Comparison of ENCODE assay signal across 22 mouse cellular contexts in genomic region chr4:95269766-95270165, GRCm38 (mm10).
A peak's percentile ranks its signal among the peaks of the same experiment; 100 is the strongest.
DNase-seq lines count a peak whose midpoint lies in the region; ATAC-seq lines count a peak whose summit lies in the region.
"Had no signal": no experiment of that assay in that cellular context is flagged by ENCODE, and none has a peak within 500 bp of the region (broad histone marks: within the 10 kb centered on the region; RNA-seq: fewer than 3 reads in every experiment).

No protein-coding gene starts in this region.

- no peaks in the 10 kb centered on the region for H3K36me3 ChIP-seq in midbrain, embryonic 16.5 days (ENCODE audit: control insufficient read depth, insufficient read depth, low read length)
- H3K36me3 ChIP-seq in kidney, embryonic 15.5 days = no peaks in the 10 kb centered on the region
- H3K36me3 ChIP-seq: embryonic facial prominence, embryonic 13.5 days; forebrain, embryonic 12.5 days; heart, embryonic 15.5 days; hindbrain, embryonic 15.5 days had no signal

- ATAC-seq in common myeloid progenitor, adult 5-6 weeks (replicated peaks; ENCODE audit: low read depth, poor library complexity, severe bottlenecking) = peak; percentile 96
- peak; percentile 61 for ATAC-seq in megakaryocyte, adult 5-6 weeks (ENCODE audit: poor library complexity, severe bottlenecking)
- no peak for ATAC-seq in midbrain, embryonic 16.5 days
- no peak for ATAC-seq in kidney, embryonic 15.5 days (replicated peaks; ENCODE audit: low FRiP score)
- ATAC-seq: forebrain, embryonic 16.5 days; Patski had no signal

- H3K4me2 ChIP-seq in midbrain, embryonic 16.5 days (ENCODE audit: low read length) = no peak overlapping the region
- H3K4me2 ChIP-seq in kidney, embryonic 15.5 days = no peak overlapping the region
- H3K4me2 ChIP-seq: embryonic facial prominence, embryonic 13.5 days; forebrain, embryonic 12.5 days; heart, embryonic 15.5 days; hindbrain, embryonic 15.5 days had no signal

- H3K9ac ChIP-seq in midbrain, embryonic 16.5 days (ENCODE audit: low read depth, low read length) = no peak overlapping the region
- H3K9ac ChIP-seq in kidney, embryonic 15.5 days = no peak overlapping the region
- H3K9ac ChIP-seq: embryonic facial prominence, embryonic 13.5 days; forebrain, embryonic 12.5 days; heart, embryonic 15.5 days; hindbrain, embryonic 15.5 days had no signal

- no peak overlapping the region for H3K27ac ChIP-seq in midbrain, embryonic 16.5 days (ENCODE audit: low read length)
- H3K27ac ChIP-seq in kidney, embryonic 15.5 days = no peak overlapping the region
- H3K27ac ChIP-seq: embryonic facial prominence, embryonic 13.5 days; forebrain, embryonic 12.5 days; heart, embryonic 15.5 days; hindbrain, embryonic 15.5 days had no signal

- H3K4me1 ChIP-seq in midbrain, embryonic 16.5 days (ENCODE audit: control insufficient read depth, insufficient read depth, low read length) = no peaks in the 10 kb centered on the region
- 0 out of 2 replicates have a peak, but pooled peaks cover 8% of the 10 kb centered on the region for H3K4me1 ChIP-seq in kidney, embryonic 15.5 days
- H3K4me1 ChIP-seq: embryonic facial prominence, embryonic 13.5 days; forebrain, embryonic 12.5 days; heart, embryonic 15.5 days; hindbrain, embryonic 15.5 days had no signal

- no peak overlapping the region for H3K4me3 ChIP-seq in midbrain, embryonic 16.5 days (ENCODE audit: low read depth, low read length)
- no peak overlapping the region for H3K4me3 ChIP-seq in kidney, embryonic 15.5 days (replicated peaks)
- H3K4me3 ChIP-seq: embryonic facial prominence, embryonic 13.5 days; forebrain, embryonic 12.5 days; heart, embryonic 15.5 days; hindbrain, embryonic 15.5 days had no signal

- no peaks in the 10 kb centered on the region for H3K27me3 ChIP-seq in midbrain, embryonic 16.5 days (ENCODE audit: control insufficient read depth, insufficient read depth, low read depth, low read length)
- H3K27me3 ChIP-seq in kidney, embryonic 15.5 days = no peaks in the 10 kb centered on the region
- H3K27me3 ChIP-seq: CH12.LX; embryonic facial prominence, embryonic 13.5 days; forebrain, embryonic 12.5 days; heart, embryonic 15.5 days; hindbrain, embryonic 15.5 days; Patski had no signal

- no peaks in the 10 kb centered on the region for H3K9me3 ChIP-seq in midbrain, embryonic 16.5 days (replicated peaks; ENCODE audit: control insufficient read depth, low read length, poor library complexity, severe bottlenecking)
- no peaks in the 10 kb centered on the region for H3K9me3 ChIP-seq in kidney, embryonic 15.5 days (replicated peaks)
- H3K9me3 ChIP-seq: embryonic facial prominence, embryonic 13.5 days; forebrain, embryonic 12.5 days; heart, embryonic 15.5 days; hindbrain, embryonic 15.5 days had no signal

- DNase-seq in 416B (ENCODE audit: low read depth) = peak; percentile 90
- peak; percentile 10 for DNase-seq in CD4-positive, CD25-positive, alpha-beta regulatory T cell, adult 2 months (ENCODE audit: low read depth, low spot score)
- DNase-seq in right cerebral cortex, postnatal 36 days (ENCODE audit: low spot score in 2 of 2) = no peak
- no peak for DNase-seq in natural killer cell, adult 2 months (ENCODE audit: low spot score in 2 of 2)
- DNase-seq: adrenal gland, adult 2 months; adrenal gland, postnatal 25 days; B cell, adult 2 months; cerebellum, adult 8-10 months; cerebellum, postnatal 25 days; gastrocnemius, postnatal 14 days; heart, postnatal 14 days had no signal

Comparison
In these comparisons a context has a peak if more than half of its experiments do, and no peak if none do; other contexts are left out.
1. DNase-seq: peak in 416B (single experiment) and CD4-positive, CD25-positive, alpha-beta regulatory T cell, adult 2 months (single experiment); none in right cerebral cortex, postnatal 36 days (0 of 2) and natural killer cell, adult 2 months (0 of 2).
2. ATAC-seq: peak in common myeloid progenitor, adult 5-6 weeks (single experiment) and megakaryocyte, adult 5-6 weeks (single experiment); none in midbrain, embryonic 16.5 days (single experiment) and kidney, embryonic 15.5 days (single experiment).